Mouse (Mus musculus): ENCODE measurements around the gene Pde1a.
A peak's percentile ranks its signal among the peaks of the same experiment; 100 is the strongest.
"Not testable (repeated sequence)": the region's sequence is repeated elsewhere in the genome, so short reads cannot be mapped to it uniquely, and the experiment has no call there.

The Pde1a gene

GRCm38 (mm10) chr2:79945898-79946675 is 183.2 kb downstream of the Pde1a start:
- DNase-seq = no peak

- DNase-seq = no peak
Observed at GRCm38 (mm10) chr2:79934660-79935059, 194.6 kb downstream of the Pde1a start.

- DNase-seq = no peak
Observed at GRCm38 (mm10) chr2:79922356-79922755, 206.9 kb downstream of the Pde1a start.

GRCm38 (mm10) chr2:79921375-79921774 is 207.9 kb downstream of the Pde1a start:
- no peak for DNase-seq

GRCm38 (mm10) chr2:79920438-79920837 is 208.8 kb downstream of the Pde1a start:
- no peak for DNase-seq

GRCm38 (mm10) chr2:79901841-79902510 is 227.3 kb downstream of the Pde1a start:
- no peak for DNase-seq

GRCm38 (mm10) chr2:79898522-79898921 is 230.7 kb downstream of the Pde1a start:
- DNase-seq = no peak

- DNase-seq = no peak
Observed at GRCm38 (mm10) chr2:79892829-79893228, 236.4 kb downstream of the Pde1a start.

DNA sequence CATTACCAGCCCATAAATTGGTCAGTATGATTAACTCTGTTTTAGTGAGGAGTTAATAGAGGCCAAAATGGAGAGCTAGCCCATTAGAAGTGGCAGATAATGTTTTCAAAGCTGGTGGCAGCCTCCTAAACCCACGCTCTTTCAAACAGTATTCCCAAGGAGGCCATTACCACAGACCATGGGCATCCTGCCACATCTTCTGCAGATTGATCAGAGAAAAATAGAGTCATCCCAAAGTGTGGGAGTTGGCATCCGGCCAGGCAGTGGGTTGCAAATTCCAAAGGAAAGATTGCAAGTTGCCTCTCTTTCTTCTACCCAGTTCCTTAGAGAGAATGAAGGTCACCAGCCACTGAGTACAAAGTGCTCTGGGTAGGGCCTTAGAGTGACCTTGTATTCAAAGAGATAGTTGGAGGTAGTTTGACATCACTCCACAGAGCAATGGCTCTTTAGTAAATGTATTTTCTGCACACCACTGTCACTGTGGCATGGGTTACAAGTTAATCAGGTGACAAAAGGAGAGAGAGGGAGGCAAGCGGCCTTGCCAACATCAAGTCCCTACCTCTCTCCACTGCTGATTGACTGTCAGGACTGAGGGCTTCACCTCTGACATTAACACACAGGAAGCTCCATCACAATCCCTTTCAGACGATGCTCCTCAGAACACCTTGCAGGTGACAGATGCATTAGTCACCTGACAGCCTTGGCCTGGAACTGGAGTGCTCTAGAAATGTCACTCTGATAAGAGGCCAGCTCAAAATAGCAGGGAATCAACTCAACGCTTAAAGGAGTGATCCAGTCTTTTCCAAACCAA is 237.3 kb downstream of the Pde1a start:
- DNase-seq = peak in 1 of 2 experiments; percentile 2

GRCm38 (mm10) chr2:79890726-79891125 is 238.5 kb downstream of the Pde1a start:
- no peak for DNase-seq

DNA sequence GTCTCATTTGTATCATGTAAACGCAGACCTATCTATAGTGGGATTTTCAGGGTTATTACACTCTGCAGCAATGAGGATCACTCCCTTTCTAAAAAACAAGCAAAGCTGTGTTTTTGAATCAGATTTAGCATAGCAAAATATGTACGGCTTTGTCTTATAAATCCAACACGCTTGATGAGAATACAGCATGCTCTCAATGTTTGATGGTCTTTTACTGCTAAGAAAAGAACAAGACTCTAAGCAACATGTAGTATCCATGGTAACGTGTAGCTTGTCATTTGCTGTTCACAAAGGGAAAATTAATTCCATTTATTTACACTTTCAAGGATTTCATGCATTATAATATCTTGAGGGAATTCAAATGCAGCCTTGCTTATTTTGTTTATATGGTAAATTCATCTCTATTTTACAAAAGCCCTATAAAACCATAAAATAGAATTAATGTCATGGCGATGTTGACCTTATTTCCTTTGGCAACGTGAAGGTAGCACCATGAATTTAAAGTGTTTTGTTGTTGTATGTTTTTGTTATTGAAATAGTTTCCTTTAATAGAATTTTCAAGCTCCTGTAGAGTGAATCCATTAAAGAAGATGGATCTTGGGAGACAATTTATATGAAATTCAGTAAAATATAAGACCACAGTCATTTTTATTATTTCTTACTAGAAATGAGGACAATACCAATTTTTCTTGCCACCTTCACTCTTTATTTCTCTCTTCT is 245.5 kb downstream of the Pde1a start:
- no peak for DNase-seq

- no peak for DNase-seq
Observed at GRCm38 (mm10) chr2:79883210-79883609, 246.0 kb downstream of the Pde1a start.

DNA sequence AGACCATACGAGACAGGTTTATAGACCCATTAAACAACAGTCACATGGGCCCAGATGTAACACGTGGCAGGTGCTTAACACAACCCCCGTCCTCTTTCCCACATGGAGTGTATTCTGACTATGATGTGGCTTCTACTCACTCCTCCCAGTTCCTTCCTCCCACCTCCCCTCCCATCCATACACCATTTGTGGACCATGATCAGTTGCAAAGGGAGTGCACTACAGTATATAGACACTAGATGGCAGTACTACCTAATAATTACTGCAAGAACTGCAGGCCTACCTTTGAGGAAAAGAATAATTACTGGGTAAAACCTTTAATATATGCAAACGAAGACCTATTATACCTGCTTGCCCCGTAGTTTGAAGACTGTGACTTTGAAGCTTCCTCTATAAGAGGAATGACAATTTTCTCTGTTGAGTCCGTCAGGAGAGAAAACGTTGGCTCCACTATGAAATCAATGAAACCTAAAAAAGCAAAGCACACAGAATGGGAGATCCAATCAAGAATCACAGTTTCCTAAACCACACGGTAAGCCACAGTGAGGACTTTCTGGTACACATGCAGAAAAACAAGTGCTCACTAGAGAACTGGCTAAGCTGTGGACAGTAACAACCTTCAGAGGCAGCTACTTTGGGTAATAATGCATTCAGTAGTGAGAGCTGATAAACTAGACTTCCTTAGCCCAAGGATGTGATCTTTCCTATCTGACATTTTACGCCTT is 263.8 kb downstream of the Pde1a start:
- DNase-seq = peak in 1 of 2 experiments; percentile 2

- no peak for DNase-seq
Observed at GRCm38 (mm10) chr2:79856874-79857273, 272.4 kb downstream of the Pde1a start.

DNA sequence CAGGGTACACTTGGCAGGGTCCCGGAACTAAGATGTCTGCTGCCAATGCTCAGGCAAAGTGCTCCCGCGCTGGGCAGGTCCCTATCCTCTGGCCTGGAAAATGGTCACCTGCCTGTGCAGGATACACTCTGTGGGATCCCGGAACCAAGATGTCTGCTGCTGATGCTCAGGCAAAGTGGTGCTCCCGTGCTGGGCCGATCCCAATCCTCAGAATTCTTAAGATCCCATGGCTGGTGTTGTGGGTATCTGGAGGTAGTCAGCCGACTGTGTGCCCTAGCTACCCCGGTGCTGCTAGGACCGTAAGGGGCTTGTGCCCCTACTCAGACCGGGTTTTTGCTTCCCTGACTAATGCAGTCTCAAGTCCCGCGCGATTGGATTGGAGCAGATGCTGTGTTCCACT is 281.9 kb downstream of the Pde1a start:
- DNase-seq = not testable (repeated sequence)

DNA sequence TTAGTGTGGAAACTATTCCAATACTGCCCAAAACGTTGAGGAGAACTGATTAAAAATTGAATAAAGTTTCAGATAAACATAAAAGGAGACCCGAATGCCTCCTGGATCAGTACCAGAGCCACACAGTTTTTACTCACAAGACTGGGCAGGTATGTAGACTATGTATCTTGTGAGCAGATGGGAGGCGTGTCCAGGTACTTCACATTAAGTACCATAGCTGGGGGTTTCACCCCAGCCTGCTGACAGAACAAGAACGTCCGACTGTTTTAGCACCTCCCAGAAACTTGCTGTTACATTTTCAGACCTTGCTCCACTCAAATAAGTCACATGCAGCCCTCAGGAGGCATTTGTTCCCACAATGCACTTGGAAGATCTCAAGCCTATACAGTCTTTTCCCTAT is 289.7 kb downstream of the Pde1a start:
- no peak for DNase-seq

GRCm38 (mm10) chr2:79839090-79839489 is 290.2 kb downstream of the Pde1a start:
- DNase-seq = no peak

DNA sequence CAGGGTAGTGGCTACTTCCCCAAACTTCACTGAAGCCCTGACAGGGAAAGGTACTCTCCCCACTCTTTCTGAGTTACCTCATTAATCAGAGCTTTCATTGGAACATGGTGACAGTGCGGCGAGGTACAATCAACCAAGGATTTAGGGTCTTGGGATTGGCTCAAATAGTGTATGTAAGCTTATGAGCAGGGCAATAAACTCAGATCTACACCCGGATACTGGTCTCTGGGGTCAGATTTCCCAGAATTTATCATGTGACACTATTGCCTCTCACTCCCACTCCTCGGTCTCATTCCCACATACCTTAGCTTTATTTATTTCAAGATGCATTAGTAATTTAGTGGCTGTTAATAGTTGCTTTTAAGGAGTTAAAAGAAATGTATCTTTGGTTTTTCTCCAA is 303.4 kb downstream of the Pde1a start:
- no peak for DNase-seq

DNA sequence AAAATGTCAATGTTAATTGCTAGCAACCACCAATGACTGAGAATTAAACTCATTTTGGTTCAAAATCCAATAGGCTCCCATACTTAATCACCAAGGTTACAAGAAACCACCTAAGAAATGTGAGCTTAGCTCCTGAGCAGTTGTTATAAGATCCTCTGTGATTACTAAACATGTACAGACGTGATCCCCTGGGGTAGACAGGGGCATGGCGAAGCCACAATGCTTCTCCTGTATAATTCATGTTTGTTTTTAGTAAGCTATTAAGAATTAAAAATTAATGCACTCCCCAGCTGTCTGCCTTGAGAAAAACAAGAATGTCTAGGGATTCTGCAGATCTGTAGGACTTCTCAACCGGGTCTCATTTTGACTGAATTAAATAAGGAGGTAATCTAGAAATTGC is 309.7 kb downstream of the Pde1a start:
- no peak for DNase-seq

DNA sequence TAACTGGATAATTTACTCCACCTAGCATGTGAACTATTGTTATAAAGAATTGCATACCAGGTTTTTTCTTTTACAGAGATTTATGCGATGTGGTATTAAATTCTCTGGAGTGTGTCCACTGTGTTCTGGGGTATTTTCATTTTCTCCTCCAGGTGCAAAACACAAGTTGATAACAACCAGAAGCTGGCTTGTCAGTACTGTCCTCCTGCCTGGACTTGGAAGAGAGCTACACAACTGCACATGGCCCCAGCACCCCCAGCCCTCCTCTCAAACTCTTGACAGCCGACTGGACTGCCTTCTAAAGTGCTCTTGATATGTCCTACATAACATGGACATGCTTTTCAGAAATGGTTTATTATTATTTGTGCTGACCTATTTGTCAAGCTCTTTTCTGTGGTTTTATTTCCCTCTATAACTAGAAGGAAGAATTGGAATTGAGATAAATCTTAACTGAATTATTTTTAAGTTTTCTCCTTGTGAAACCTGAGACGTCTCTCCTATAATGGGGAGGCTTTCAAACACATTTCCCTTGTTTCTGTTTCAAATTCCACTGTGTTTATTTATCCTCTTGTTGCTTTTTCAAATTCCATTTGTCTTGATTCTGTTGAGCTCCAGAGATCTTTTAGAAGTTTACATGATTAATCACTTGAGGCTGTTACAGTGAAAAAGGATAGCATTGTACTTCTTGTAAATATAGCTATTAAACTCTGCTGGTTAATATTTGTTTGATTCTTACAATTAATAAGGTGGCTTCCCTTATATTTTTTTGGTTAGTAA is 313.4 kb downstream of the Pde1a start:
- DNase-seq = no peak

GRCm38 (mm10) chr2:79798627-79799026 is 330.6 kb downstream of the Pde1a start:
- no peak for DNase-seq
